Mouse (Mus musculus): ENCODE data around the gene Ap4e1. TPM values are rescaled to one million over a fixed set of nuclear protein-coding genes. Genes with fewer than 3 reads are reported as not detected.
A peak's percentile ranks its signal among the peaks of the same experiment; 100 is the strongest.

Ap4e1 gene
- polyA plus RNA-seq, 1 experiment from 2014 or later: 11.9 TPM

GRCm38 (mm10) chr2:126998219-126998618, 10.3 kb upstream of the Ap4e1 start:
- H3K27ac ChIP-seq (ENCODE audit: low read length): no peak overlapping the region
- 75% methylated on average over 7 of the region's 7 CpGs for WGBS
- no peaks in the 10 kb centered on the region for H3K36me3 ChIP-seq (ENCODE audit: control insufficient read depth, insufficient read depth, low read length)
- H3K4me1 ChIP-seq (ENCODE audit: control insufficient read depth, insufficient read depth, low read length): 0 out of 2 replicates have a peak, but pooled peaks cover 3% of the 10 kb centered on the region
- no peak overlapping the region for H3K4me3 ChIP-seq (ENCODE audit: low read depth, low read length)
- H3K27me3 ChIP-seq (ENCODE audit: control insufficient read depth, insufficient read depth, low read length): no peaks in the 10 kb centered on the region
- ATAC-seq (ENCODE audit: insufficient number of reproducible peaks, insufficient read depth, low FRiP score, low read depth): no peak
- H3K4me2 ChIP-seq (replicated peaks; ENCODE audit: low read depth, low read length): no peak overlapping the region
- H3K9me3 ChIP-seq (ENCODE audit: control insufficient read depth, low read depth, low read length): no peaks in the 10 kb centered on the region
- no peak overlapping the region for H3K9ac ChIP-seq (replicated peaks; ENCODE audit: low read depth, low read length)

- no peaks in the 10 kb centered on the region for H3K9me3 ChIP-seq (ENCODE audit: control insufficient read depth, low read depth, low read length)
- no peak overlapping the region for H3K4me3 ChIP-seq (ENCODE audit: low read depth, low read length)
- ATAC-seq (ENCODE audit: insufficient number of reproducible peaks, insufficient read depth, low FRiP score, low read depth): no peak
- H3K36me3 ChIP-seq (ENCODE audit: control insufficient read depth, insufficient read depth, low read length): no peaks in the 10 kb centered on the region
- no peak overlapping the region for H3K4me2 ChIP-seq (replicated peaks; ENCODE audit: low read depth, low read length)
- H3K27me3 ChIP-seq (ENCODE audit: control insufficient read depth, insufficient read depth, low read length): no peaks in the 10 kb centered on the region
- H3K9ac ChIP-seq (replicated peaks; ENCODE audit: low read depth, low read length): no peak overlapping the region
- no peak overlapping the region for H3K27ac ChIP-seq (ENCODE audit: low read length)
- no peaks in the 10 kb centered on the region for H3K4me1 ChIP-seq (ENCODE audit: control insufficient read depth, insufficient read depth, low read length)
- WGBS: 76% methylated on average over 8 of the region's 8 CpGs
Observed at GRCm38 (mm10) chr2:127000406-127001324, 7.9 kb upstream of the Ap4e1 start.

- WGBS: 89% methylated on average over 7 of the region's 7 CpGs
- no peak overlapping the region for H3K4me3 ChIP-seq (ENCODE audit: low read depth, low read length)
Observed at GRCm38 (mm10) chr2:127004046-127004445, 4.5 kb upstream of the Ap4e1 start.

GRCm38 (mm10) chr2:127006634-127007370, 1.7 kb upstream of the Ap4e1 start:
- H3K9me3 ChIP-seq (ENCODE audit: control insufficient read depth, low read depth, low read length): no peaks in the 10 kb centered on the region
- H3K27me3 ChIP-seq (ENCODE audit: control insufficient read depth, insufficient read depth, low read length): no peaks in the 10 kb centered on the region
- H3K4me3 ChIP-seq (ENCODE audit: low read depth, low read length): peak overlapping the region; percentile 8; the same call in 1 of the 2 replicates
- H3K27ac ChIP-seq (ENCODE audit: low read length): no peak overlapping the region
- WGBS: 39% methylated on average over 12 of the region's 12 CpGs
- H3K9ac ChIP-seq (replicated peaks; ENCODE audit: low read depth, low read length): no peak overlapping the region
- H3K4me2 ChIP-seq (replicated peaks; ENCODE audit: low read depth, low read length): peak overlapping the region; percentile 18; the same call in 1 of the 2 replicates
- no peaks in the 10 kb centered on the region for H3K36me3 ChIP-seq (ENCODE audit: control insufficient read depth, insufficient read depth, low read length)
- H3K4me1 ChIP-seq (ENCODE audit: control insufficient read depth, insufficient read depth, low read length): 0 out of 2 replicates have a peak, but pooled peaks cover 4% of the 10 kb centered on the region
- ATAC-seq (ENCODE audit: insufficient number of reproducible peaks, insufficient read depth, low FRiP score, low read depth): no peak

More at GRCm38 (mm10) chr2:127004046-127004445, 4.5 kb upstream of the Ap4e1 start:
- H3K9ac ChIP-seq (replicated peaks; ENCODE audit: low read depth, low read length): no peak overlapping the region
- H3K27ac ChIP-seq (ENCODE audit: low read length): no peak overlapping the region
- H3K4me1 ChIP-seq (ENCODE audit: control insufficient read depth, insufficient read depth, low read length): no peaks in the 10 kb centered on the region
- H3K27me3 ChIP-seq (ENCODE audit: control insufficient read depth, insufficient read depth, low read length): no peaks in the 10 kb centered on the region
- H3K36me3 ChIP-seq (ENCODE audit: control insufficient read depth, insufficient read depth, low read length): no peaks in the 10 kb centered on the region
- no peaks in the 10 kb centered on the region for H3K9me3 ChIP-seq (ENCODE audit: control insufficient read depth, low read depth, low read length)
- no peak for ATAC-seq (ENCODE audit: insufficient number of reproducible peaks, insufficient read depth, low FRiP score, low read depth)
- no peak overlapping the region for H3K4me2 ChIP-seq (replicated peaks; ENCODE audit: low read depth, low read length)

- Histone ChIP-seq H3K4me1 (ENCODE audit: control insufficient read depth, insufficient read depth, low read length) (0 out of 2 replicates have a peak, but pooled peaks cover 4% of the 10 kb centered on the region), H3K9ac (replicated peaks; ENCODE audit: low read depth, low read length) (no peak overlapping the region), H3K36me3 (ENCODE audit: control insufficient read depth, insufficient read depth, low read length) (peaks cover 4% of the 10 kb centered on the region), H3K9me3 (ENCODE audit: control insufficient read depth, low read depth, low read length) (no peaks in the 10 kb centered on the region), H3K27ac (ENCODE audit: low read length) (no peak overlapping the region), H3K4me3 (ENCODE audit: low read depth, low read length) (no peak overlapping the region), H3K4me2 (replicated peaks; ENCODE audit: low read depth, low read length) (no peak overlapping the region), H3K27me3 (ENCODE audit: control insufficient read depth, insufficient read depth, low read length) (no peaks in the 10 kb centered on the region)
- 57% methylated on average over 5 of the region's 5 CpGs for WGBS
- ATAC-seq (ENCODE audit: insufficient number of reproducible peaks, insufficient read depth, low FRiP score, low read depth): no peak
Observed at GRCm38 (mm10) chr2:127007509-127007908, 1.0 kb upstream of the Ap4e1 start.

- H3K4me3 ChIP-seq (ENCODE audit: low read depth, low read length): no peak overlapping the region
- H3K27me3 ChIP-seq (ENCODE audit: control insufficient read depth, insufficient read depth, low read length): no peaks in the 10 kb centered on the region
- H3K9me3 ChIP-seq (ENCODE audit: control insufficient read depth, low read depth, low read length): no peaks in the 10 kb centered on the region
- WGBS: 96% methylated on average over 9 of the region's 9 CpGs
- no peak for ATAC-seq (ENCODE audit: insufficient number of reproducible peaks, insufficient read depth, low FRiP score, low read depth)
- no peaks in the 10 kb centered on the region for H3K4me1 ChIP-seq (ENCODE audit: control insufficient read depth, insufficient read depth, low read length)
- H3K9ac ChIP-seq (replicated peaks; ENCODE audit: low read depth, low read length): no peak overlapping the region
- no peak overlapping the region for H3K27ac ChIP-seq (ENCODE audit: low read length)
- H3K36me3 ChIP-seq (ENCODE audit: control insufficient read depth, insufficient read depth, low read length): peaks cover 32% of the 10 kb centered on the region
- H3K4me2 ChIP-seq (replicated peaks; ENCODE audit: low read depth, low read length): no peak overlapping the region
Observed at GRCm38 (mm10) chr2:127035006-127035605, 26.6 kb downstream of the Ap4e1 start.

GRCm38 (mm10) chr2:127037299-127037698, 28.8 kb downstream of the Ap4e1 start:
- WGBS: 94% methylated on average over 4 of the region's 4 CpGs
- H3K4me3 ChIP-seq (ENCODE audit: low read depth, low read length): no peak overlapping the region
- ATAC-seq (ENCODE audit: insufficient number of reproducible peaks, insufficient read depth, low FRiP score, low read depth): no peak
- no peak overlapping the region for H3K4me2 ChIP-seq (replicated peaks; ENCODE audit: low read depth, low read length)
- no peaks in the 10 kb centered on the region for H3K4me1 ChIP-seq (ENCODE audit: control insufficient read depth, insufficient read depth, low read length)
- H3K27ac ChIP-seq (ENCODE audit: low read length): no peak overlapping the region
- no peaks in the 10 kb centered on the region for H3K27me3 ChIP-seq (ENCODE audit: control insufficient read depth, insufficient read depth, low read length)
- no peak overlapping the region for H3K9ac ChIP-seq (replicated peaks; ENCODE audit: low read depth, low read length)
- H3K36me3 ChIP-seq (ENCODE audit: control insufficient read depth, insufficient read depth, low read length): peaks cover 31% of the 10 kb centered on the region
- no peaks in the 10 kb centered on the region for H3K9me3 ChIP-seq (ENCODE audit: control insufficient read depth, low read depth, low read length)

- H3K4me2 ChIP-seq (replicated peaks; ENCODE audit: low read depth, low read length): no peak overlapping the region
- no peak overlapping the region for H3K9ac ChIP-seq (replicated peaks; ENCODE audit: low read depth, low read length)
- H3K36me3 ChIP-seq (ENCODE audit: control insufficient read depth, insufficient read depth, low read length): peaks cover 36% of the 10 kb centered on the region
- no peaks in the 10 kb centered on the region for H3K9me3 ChIP-seq (ENCODE audit: control insufficient read depth, low read depth, low read length)
- ATAC-seq (ENCODE audit: insufficient number of reproducible peaks, insufficient read depth, low FRiP score, low read depth): no peak
- H3K27ac ChIP-seq (ENCODE audit: low read length): no peak overlapping the region
- no peak overlapping the region for H3K4me3 ChIP-seq (ENCODE audit: low read depth, low read length)
- no peaks in the 10 kb centered on the region for H3K27me3 ChIP-seq (ENCODE audit: control insufficient read depth, insufficient read depth, low read length)
- 93% methylated on average over 9 of the region's 9 CpGs for WGBS
- H3K4me1 ChIP-seq (ENCODE audit: control insufficient read depth, insufficient read depth, low read length): no peaks in the 10 kb centered on the region
Observed at GRCm38 (mm10) chr2:127061471-127061870, 53.0 kb downstream of the Ap4e1 start.
